Mouse (Mus musculus) neutrophil, adult 83 days (primary cell): Measurements from ENCODE around the gene Slc25a27. TPM values are rescaled to one million over a fixed set of nuclear protein-coding genes. Genes with fewer than 3 reads are reported as not detected.

Source experiments
- total RNA-seq, 2 experiments: library from RNA; stranded (reverse); gene quantifications; one replicate each; pipeline ENCODE4 v1.2.4; 2023

Slc25a27 gene
- total RNA-seq = 1 to 10 TPM; 2.4 to 4.2 TPM

GRCm38 (mm10) chr17:43666576-43667289 is at the start of gene Slc25a27:
Gene Slc25a27 (minus strand): TSS chr17:43667214.

GRCm38 (mm10) chr17:43667290-43667843 is 353 bp upstream of the Slc25a27 start, which contains the start of gene Cyp39a1:
Gene Cyp39a1 (plus strand): TSS chr17:43667425.

GRCm38 (mm10) chr17:43629496-43630426 is 37.3 kb downstream of the Slc25a27 start, which contains the start of gene Tdrd6:
Gene Tdrd6 (minus strand): TSS chr17:43630299.

Other genes with a start within 250 kb of the Slc25a27 start
- gene Mep1a, start 164.4 kb downstream of the Slc25a27 start, total RNA-seq = not detected
- gene Ankrd66, start 123.6 kb downstream of the Slc25a27 start, total RNA-seq = 1 to 10 TPM in 1 of 2 experiments, under 1 TPM in 1; 0.44 to 1.0 TPM
- 100 to 1,000 TPM in 1 of 2 experiments, 10 to 100 TPM in 1; 82.2 to 102 TPM for gene Pla2g7, start 99.1 kb downstream of the Slc25a27 start, total RNA-seq
- gene Tdrd6, start 36.9 kb downstream of the Slc25a27 start, total RNA-seq = not detected
- gene Cyp39a1, start 211 bp upstream of the Slc25a27 start, total RNA-seq = 1 to 10 TPM; 5.8 to 7.0 TPM
- under 1 TPM; 0.15 to 0.48 TPM for gene Rcan2, start 134.1 kb upstream of the Slc25a27 start, total RNA-seq